Mouse (Mus musculus) spleen, adult 2 months (tissue): ENCODE data around the gene Ica1. TPM values are rescaled to one million over a fixed set of nuclear protein-coding genes. Genes with fewer than 3 reads are reported as not detected.

ENCODE experiments used
- DNase-seq, 2 experiments: peaks; one replicate each; pipeline versions ENCODE4 v3.0.0 to v3.0.0-alpha.2; 2012 to 2021; ENCODE audit warnings: low spot score in 2 of 2, low read depth in 1 of 2
- H3K27ac ChIP-seq: fragments of 200-500 bp; 2 replicates; pipeline ENCODE4 v1.5.1; 2012; ENCODE audit warnings: low read length, inconsistent platforms; ENCODE audit not compliant: insufficient read depth
- H3K27me3 ChIP-seq: fragments of 200-500 bp; 2 replicates; pipeline ENCODE4 v1.6.1; 2012; ENCODE audit warnings: mild to moderate bottlenecking, moderate library complexity, low read length, inconsistent platforms; ENCODE audit not compliant: control insufficient read depth, insufficient read depth
- H3K36me3 ChIP-seq: fragments of 200-500 bp; 2 replicates; pipeline ENCODE4 v1.6.1; 2012; ENCODE audit warnings: mild to moderate bottlenecking, low read length, inconsistent platforms; ENCODE audit not compliant: control insufficient read depth, insufficient read depth
- H3K4me1 ChIP-seq: fragments of 200-500 bp; 2 replicates; pipeline ENCODE4 v1.6.1; 2011; ENCODE audit warnings: inconsistent platforms; ENCODE audit not compliant: control insufficient read depth, insufficient read depth, insufficient read length
- H3K4me3 ChIP-seq: fragments of 200-500 bp; 2 replicates; pipeline ENCODE4 v1.5.1; 2011; ENCODE audit warnings: mild to moderate bottlenecking, inconsistent platforms; ENCODE audit not compliant: insufficient read depth, insufficient read length; ENCODE audit errors: extremely low read depth
- CTCF ChIP-seq: fragments of 200-500 bp; IDR thresholded peaks from 2 replicates; pipeline ENCODE4 v1.5.1; 2011; ENCODE audit warnings: mild to moderate bottlenecking, inconsistent platforms; ENCODE audit not compliant: insufficient read depth, insufficient read length, insufficient replicate concordance; ENCODE audit errors: extremely low read depth
- POLR2A ChIP-seq: fragments of 200-500 bp; IDR thresholded peaks from 2 replicates; pipeline ENCODE4 v1.6.1; 2011; ENCODE audit warnings: low read depth, low read length, inconsistent platforms
- WGBS: fragments of 180-500 bp; shearing (Covaris S2); methylation state at CpG from one replicate; pipeline ENCODE4 v1.1.7; 2018; 5-methylcytosine and 5-hydroxymethylcytosine counted together
- polyA plus RNA-seq: library from polyadenylated mRNA; depleted of rRNA; stranded (reverse); fragments of >200 nt; gene quantifications from 2 replicates; pipeline ENCODE4 v1.2.3, GENCODE M21; 2012

Ica1 gene
- polyA plus RNA-seq, 1 experiment: 1.3 TPM

- Histone ChIP-seq H3K4me1 (no peaks in the 10 kb centered on the region), H3K27me3 (no peaks in the 10 kb centered on the region), H3K4me3 (no peak overlapping the region), H3K27ac (no peak overlapping the region), H3K36me3 (no peaks in the 10 kb centered on the region)
- WGBS: 92% methylated on average over 7 of the region's 7 CpGs
- DNase-seq: no peak
- no peak for TF ChIP-seq CTCF
- no peak for TF ChIP-seq POLR2A
Observed at GRCm38 (mm10) chr6:8717967-8718366, 60.3 kb downstream of the Ica1 start.

GRCm38 (mm10) chr6:8716539-8716938 lies 61.7 kb downstream of the Ica1 start:
- no peaks in the 10 kb centered on the region for H3K4me1 ChIP-seq
- H3K27me3 ChIP-seq: no peaks in the 10 kb centered on the region
- H3K36me3 ChIP-seq: no peaks in the 10 kb centered on the region
- H3K27ac ChIP-seq: no peak overlapping the region
- DNase-seq: no peak
- H3K4me3 ChIP-seq: no peak overlapping the region
- whole genome bisulfite sequencing: 93% methylated on average over 2 of the region's 2 CpGs
- TF ChIP-seq POLR2A (no peak), CTCF (no peak)

GRCm38 (mm10) chr6:8711246-8711645 lies 67.0 kb downstream of the Ica1 start:
- H3K4me3 ChIP-seq: no peak overlapping the region
- no peak overlapping the region for H3K27ac ChIP-seq
- 89% methylated on average over 5 of the region's 5 CpGs for WGBS
- H3K36me3 ChIP-seq: no peaks in the 10 kb centered on the region
- no peak for DNase-seq
- H3K27me3 ChIP-seq: no peaks in the 10 kb centered on the region
- H3K4me1 ChIP-seq: no peaks in the 10 kb centered on the region
- TF ChIP-seq POLR2A (no peak), CTCF (no peak)

- Histone ChIP-seq H3K4me3 (no peak overlapping the region), H3K36me3 (no peaks in the 10 kb centered on the region), H3K4me1 (peaks cover 3% of the 10 kb centered on the region; the same call in 1 of the 2 replicates), H3K27me3 (no peaks in the 10 kb centered on the region), H3K27ac (no peak overlapping the region)
- WGBS: 81% methylated on average over 12 of the region's 12 CpGs
- DNase-seq: peak in 1 of 2 experiments; percentile 53
- no peak for TF ChIP-seq CTCF
- TF ChIP-seq POLR2A: no peak
Observed at GRCm38 (mm10) chr6:8694636-8695514, 83.4 kb downstream of the Ica1 start.

GRCm38 (mm10) chr6:8693926-8694635 lies 84.2 kb downstream of the Ica1 start:
- H3K36me3 ChIP-seq: no peaks in the 10 kb centered on the region
- H3K4me1 ChIP-seq: peaks cover 7% of the 10 kb centered on the region
- H3K27ac ChIP-seq: no peak overlapping the region
- no peak overlapping the region for H3K4me3 ChIP-seq
- H3K27me3 ChIP-seq: no peaks in the 10 kb centered on the region
- TF ChIP-seq CTCF (no peak), POLR2A (no peak)
- WGBS: 92% methylated on average over 10 of the region's 10 CpGs
- no peak for DNase-seq

- DNase-seq: no peak
- Histone ChIP-seq H3K36me3 (no peaks in the 10 kb centered on the region), H3K4me3 (no peak overlapping the region), H3K27ac (no peak overlapping the region), H3K4me1 (peaks cover 10% of the 10 kb centered on the region), H3K27me3 (no peaks in the 10 kb centered on the region)
- TF ChIP-seq POLR2A: no peak
- TF ChIP-seq CTCF: no peak
- 91% methylated on average over 11 of the region's 11 CpGs for WGBS
Observed at GRCm38 (mm10) chr6:8693141-8693881, 85.0 kb downstream of the Ica1 start.
